Mouse (Mus musculus) hematopoietic stem cell, adult 5-6 weeks (primary cell): ENCODE results near the gene Zfp330. TPM values are rescaled to one million over a fixed set of nuclear protein-coding genes. Genes with fewer than 3 reads are reported as not detected.

ENCODE experiments used
- ATAC-seq, 2 experiments: fragments of 125-278 bp in 1 of 2; replicated peaks in 1 of 2; 2 replicates each; pipeline ENCODE4 v1.8.0; 2016 to 2017; ENCODE audit warnings: inconsistent platforms in 2 of 2, mild to moderate bottlenecking in 2 of 2, moderate number of reproducible peaks in 2 of 2, low read depth in 1 of 2, moderate TSS enrichment in 1 of 2; ENCODE audit not compliant: low FRiP score in 2 of 2, poor library complexity in 2 of 2, severe bottlenecking in 2 of 2, insufficient read depth in 1 of 2, low TSS enrichment in 1 of 2
- total RNA-seq: library from RNA; stranded (forward); fragments of 172-1452, 232-1000 nt; gene quantifications from 2 replicates; pipeline ENCODE4 v1.2.3, GENCODE M21; 2017

The Zfp330 gene
- 133 and 178 TPM in 2 replicates for total RNA-seq

DNA sequence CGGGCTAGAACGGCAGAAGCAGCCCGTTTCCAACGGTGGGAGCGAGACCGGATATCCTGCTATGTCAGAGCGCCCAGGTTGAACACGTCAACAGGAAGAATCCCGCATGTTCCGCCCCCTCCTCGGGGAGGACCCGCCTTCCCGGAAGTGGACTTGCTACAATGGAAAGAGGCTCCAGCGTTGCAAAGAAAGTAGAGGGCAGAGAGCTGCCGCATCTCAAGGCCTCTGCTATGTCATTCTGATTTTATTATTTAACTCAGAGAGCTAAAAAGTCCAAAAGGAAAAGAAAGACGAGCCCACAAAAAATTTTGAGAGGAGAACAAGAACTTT lies at the start of gene Zfp330:
Gene Zfp330 (minus strand): TSS at position 68 of the 330 bp plus-strand sequence.
- peak; percentile 98 to 99 for ATAC-seq

DNA sequence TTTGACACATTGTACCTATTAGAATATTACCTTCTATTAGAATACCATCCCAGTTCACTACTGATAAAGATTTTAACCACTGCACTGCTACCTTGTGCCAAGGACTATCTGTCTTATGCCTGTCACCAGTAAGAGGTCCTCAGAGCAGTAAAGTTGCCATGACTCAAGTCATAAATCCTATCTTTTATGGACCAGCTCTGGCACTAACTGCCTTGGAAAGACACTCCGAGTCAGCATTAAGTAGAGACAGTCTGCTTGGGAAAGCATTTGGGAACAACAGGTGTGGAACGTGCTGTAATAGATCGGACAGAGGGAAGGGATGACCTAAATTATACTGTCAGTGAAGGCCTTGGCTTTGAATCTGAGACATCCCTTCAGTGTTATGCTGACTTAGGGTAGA lies 4.0 kb upstream of the Zfp330 start:
- no peak for ATAC-seq

DNA sequence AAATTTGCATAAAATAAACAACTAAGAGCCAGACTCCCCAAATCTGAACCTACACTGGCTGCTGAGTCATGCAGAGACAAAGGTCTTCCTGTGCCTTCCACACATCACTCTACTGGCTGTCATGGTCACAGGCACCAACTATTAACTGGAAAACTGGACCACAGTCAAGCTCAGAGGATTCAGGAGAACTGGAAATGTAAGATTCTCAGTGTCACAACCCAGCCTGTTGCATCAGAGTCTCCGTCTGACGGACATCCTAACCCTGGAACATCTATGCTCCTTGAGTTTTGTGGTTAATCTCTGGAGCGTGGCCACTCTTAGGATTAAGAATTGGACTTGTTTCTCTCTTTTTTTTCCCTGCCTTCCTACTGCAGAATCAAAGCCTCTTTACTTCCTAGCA lies 3.4 kb upstream of the Zfp330 start:
- ATAC-seq, result no peak

DNA sequence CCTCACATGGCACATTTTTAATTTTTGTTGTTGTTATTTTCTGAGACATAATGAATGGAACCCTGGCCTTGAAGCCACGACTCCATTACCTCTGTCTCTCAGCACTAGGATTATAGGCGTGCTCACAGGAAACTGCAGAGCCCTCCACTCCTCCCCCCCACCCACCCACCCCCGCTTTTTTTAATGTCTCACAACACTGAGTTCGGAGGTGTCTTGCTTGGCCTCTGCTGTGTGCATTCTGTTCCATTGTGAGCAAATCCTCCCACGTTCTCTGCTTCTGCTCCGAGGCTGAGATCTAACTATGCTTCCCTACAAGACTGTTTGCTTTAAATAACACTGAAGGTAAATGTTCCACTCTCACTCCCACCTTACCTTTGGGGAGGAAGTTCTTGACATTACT lies 522 bp upstream of the Zfp330 start:
- ATAC-seq, result no peak

DNA sequence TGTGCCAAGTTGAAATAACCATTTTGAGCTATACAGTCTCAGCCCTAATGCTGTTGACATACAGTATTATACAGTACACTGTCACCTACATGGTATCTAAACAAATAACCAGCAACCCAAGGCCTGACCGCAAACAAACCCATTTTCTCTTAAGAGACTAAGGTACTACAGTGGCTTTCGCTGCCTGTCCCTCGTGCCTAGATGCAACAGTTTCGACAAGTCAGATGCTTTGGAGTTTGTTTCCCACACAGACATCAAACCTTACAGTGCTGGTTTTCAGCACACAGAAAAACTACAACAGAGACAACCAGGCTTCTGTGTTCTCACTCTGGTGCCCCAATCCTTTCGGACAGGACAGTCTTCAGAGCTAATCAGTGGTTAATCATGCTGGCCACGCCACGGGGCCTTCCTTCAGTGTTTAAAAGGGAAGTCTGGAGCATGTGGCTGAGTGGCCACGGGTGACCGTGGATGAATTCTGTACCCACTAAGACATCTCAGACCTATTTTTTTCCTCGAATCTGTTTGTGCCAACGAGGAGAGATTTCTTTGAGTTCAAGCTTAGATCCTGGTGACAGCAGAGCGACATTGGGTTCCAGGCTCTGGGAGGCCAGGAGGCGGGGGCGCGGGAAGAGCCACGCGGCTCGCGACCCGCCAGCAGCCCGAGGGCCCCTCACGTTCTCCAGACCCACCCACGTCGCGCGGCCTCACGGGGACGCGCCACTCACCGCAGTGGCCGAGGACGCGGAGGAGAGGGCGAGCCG lies 448 bp downstream of the Zfp330 start:
- peak in 1 of 2 experiments; percentile 26; a peak in 2 of 4 replicates for ATAC-seq

GRCm38 (mm10) chr8:82770886-82771285 lies 3.1 kb downstream of the Zfp330 start:
- no peak for ATAC-seq

DNA sequence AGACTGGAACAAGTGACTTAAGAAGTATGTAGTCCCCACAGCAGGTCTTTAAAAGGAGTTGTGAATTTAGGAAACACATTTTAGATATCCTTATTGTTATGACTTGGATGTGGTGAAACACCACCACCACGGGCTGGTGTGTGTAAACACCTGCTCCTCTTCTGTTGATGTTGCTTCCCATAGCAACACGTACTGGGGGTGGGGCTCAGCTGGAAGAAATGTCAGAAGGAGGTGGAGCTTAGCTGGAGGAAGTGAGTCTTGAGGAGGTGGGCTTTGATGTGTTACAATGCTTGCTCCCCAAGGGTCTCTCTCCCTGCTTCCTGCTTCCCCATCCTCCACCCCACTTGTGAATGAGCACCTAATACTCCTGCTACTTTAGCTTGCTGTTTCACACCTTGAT lies 14.9 kb downstream of the Zfp330 start:
- ATAC-seq, result no peak

DNA sequence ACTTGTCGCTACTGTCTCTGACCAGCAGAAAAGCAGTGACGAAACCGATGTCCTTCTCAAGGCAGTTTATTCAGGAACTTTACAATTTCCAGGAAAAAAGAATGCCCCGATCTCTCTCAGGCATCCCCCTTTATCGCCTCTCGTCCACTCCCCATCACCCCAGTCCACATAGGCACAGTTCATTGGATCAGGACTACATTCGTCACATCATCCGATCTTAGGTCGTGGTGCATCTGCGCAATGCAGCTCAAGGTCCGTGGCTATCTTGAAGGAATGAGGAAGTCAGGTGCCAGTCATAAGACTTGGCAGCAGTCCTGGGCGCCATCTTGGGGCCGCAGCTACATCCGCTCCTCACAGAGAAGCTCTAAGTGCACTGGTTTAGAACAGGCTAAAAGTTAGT lies 19.0 kb downstream of the Zfp330 start:
- no peak for ATAC-seq

- ATAC-seq, result no peak
These were observed 27.3 kb downstream of the Zfp330 start for GRCm38 (mm10) chr8:82746617-82747016.

DNA sequence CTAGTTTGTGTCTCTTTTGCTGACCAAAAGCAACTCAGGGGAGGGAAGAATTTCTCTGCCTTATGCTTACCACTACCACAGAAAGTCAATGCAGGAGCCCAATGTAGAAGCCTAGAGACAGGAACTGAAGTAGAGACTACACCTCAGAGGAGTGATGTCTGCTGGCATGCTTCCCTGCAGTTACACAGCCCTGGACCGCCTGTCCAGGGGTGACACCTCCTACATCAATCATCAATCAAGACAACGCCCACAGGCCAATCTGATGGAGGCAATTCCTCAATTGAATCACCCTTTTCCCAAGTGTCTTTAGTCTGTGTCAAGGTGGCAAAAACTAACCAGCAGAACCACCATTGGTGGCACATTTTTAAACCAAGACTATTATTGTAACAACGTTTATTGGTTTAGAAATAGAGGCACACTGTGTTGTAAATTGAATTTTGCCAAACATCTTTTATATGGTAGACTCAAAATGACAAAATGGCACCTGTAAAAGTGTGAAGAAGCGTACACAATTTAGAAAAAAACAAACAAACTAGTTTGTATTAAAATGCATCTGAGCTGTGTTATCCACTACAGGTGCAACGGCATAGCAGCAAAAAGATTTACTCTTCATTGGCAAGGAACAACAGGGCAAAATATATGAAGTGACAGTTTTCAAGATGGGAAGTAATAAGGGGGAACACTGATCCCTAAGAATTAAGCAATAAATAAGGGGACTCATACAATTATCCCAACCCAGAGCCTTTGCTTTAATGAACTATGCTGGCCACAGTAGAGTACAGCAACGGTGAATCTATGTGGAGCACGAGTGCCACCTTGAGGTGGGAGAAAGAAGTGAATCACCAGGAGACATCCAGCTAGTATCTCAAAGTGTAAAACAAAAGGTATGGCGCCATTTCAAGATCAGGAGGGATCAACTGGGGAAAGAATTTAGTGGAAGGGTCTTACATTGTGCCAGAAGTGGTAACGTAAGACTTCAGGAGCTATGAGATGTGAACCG lies 29.8 kb downstream of the Zfp330 start:
- ATAC-seq, result peak; percentile 80 to 84; a peak in 3 of 4 replicates

Other genes starting within 250 kb of the Zfp330 start
- 9.4 and 12.0 TPM in 2 replicates for gene Rnf150, start 89.2 kb upstream of the Zfp330 start, total RNA-seq